Mouse (Mus musculus) forebrain, embryonic 15.5 days (tissue): ENCODE measurements around the gene Cdc37l1. TPM values are rescaled to one million over a fixed set of nuclear protein-coding genes. Genes with fewer than 3 reads are reported as not detected.
A peak's percentile ranks its signal among the peaks of the same experiment; 100 is the strongest.
"Not testable (repeated sequence)": the region's sequence is repeated elsewhere in the genome, so short reads cannot be mapped to it uniquely, and the experiment has no call there.

Source experiments
- ATAC-seq: fragments of 200-750 bp; cut with Nextera tagmentation; replicated peaks from 2 replicates; pipeline ENCODE4 v1.8.0; 2017; ENCODE audit warnings: mild to moderate bottlenecking, moderate TSS enrichment, moderate library complexity
- H3K27ac ChIP-seq: fragments of 300-500 bp; sonication (generic); replicated peaks from 2 replicates; pipeline ENCODE4 v1.5.1; 2015; ENCODE audit warnings: mild to moderate bottlenecking, inconsistent platforms
- H3K27me3 ChIP-seq: fragments of 300-500 bp; sonication (generic); 2 replicates; pipeline ENCODE4 v1.6.1; 2015; ENCODE audit warnings: inconsistent platforms
- H3K36me3 ChIP-seq: fragments of 300-500 bp; sonication (generic); 2 replicates; pipeline ENCODE4 v1.6.1; 2015; ENCODE audit warnings: mild to moderate bottlenecking, inconsistent platforms
- H3K4me1 ChIP-seq: fragments of 300-500 bp; sonication (generic); 2 replicates; pipeline ENCODE4 v1.6.1; 2015; ENCODE audit warnings: inconsistent platforms
- H3K4me2 ChIP-seq: fragments of 300-500 bp; sonication (generic); replicated peaks from 2 replicates; pipeline ENCODE4 v1.6.1; 2015; ENCODE audit warnings: mild to moderate bottlenecking, inconsistent platforms
- H3K4me3 ChIP-seq: fragments of 300-500 bp; sonication (generic); 2 replicates; pipeline ENCODE4 v1.5.1; 2015; ENCODE audit warnings: mild to moderate bottlenecking, inconsistent platforms
- H3K9ac ChIP-seq: fragments of 300-500 bp; sonication (generic); replicated peaks from 2 replicates; pipeline ENCODE4 v1.6.1; 2015; ENCODE audit warnings: mild to moderate bottlenecking, inconsistent platforms
- H3K9me3 ChIP-seq: fragments of 300-500 bp; sonication (generic); 2 replicates; pipeline ENCODE4 v1.6.1; 2016; ENCODE audit warnings: inconsistent platforms
- WGBS: fragments of 180-500 bp; shearing (Covaris S2); methylation state at CpG from one replicate; pipeline ENCODE4 v1.1.7; 2015; ENCODE audit warnings: mixed read lengths; 5-methylcytosine and 5-hydroxymethylcytosine counted together
- polyA plus RNA-seq: library from polyadenylated mRNA; unstranded; fragments of >200 nt; fragmentation: Nextera tagmentation; extraction: Ambion mirVana; gene quantifications from 2 replicates; pipeline ENCODE4 v1.2.1, GENCODE M21; 2015

Cdc37l1 gene
- polyA plus RNA-seq, 1 experiment from 2014 or later: 58.1 TPM

DNA sequence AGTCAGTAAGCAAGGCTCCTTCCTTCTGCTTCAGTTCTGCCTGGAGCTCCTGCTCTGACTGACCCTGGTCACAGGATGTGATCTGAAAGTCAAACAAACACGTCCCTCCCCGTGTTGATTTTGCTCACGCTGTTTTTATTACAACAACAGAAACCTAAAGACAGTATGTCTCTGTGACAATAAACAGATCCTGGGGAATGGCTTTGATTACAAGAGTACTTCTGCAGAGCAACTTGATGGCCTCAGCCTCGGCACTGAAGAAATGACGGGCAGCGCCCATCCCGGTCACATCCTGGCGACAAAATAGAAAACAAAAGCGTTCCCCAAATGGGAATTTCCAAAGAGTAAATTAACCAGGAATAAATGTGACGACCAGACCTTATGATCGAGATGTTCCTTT is 19.9 kb upstream of the Cdc37l1 start:
- Histone ChIP-seq H3K27ac (no peak overlapping the region), H3K4me2 (no peak overlapping the region), H3K27me3 (no peaks in the 10 kb centered on the region), H3K9me3 (no peaks in the 10 kb centered on the region), H3K4me3 (no peak overlapping the region), H3K9ac (no peak overlapping the region), H3K36me3 (no peaks in the 10 kb centered on the region), H3K4me1 (peaks cover 23% of the 10 kb centered on the region)
- 83% methylated on average over 11 of the region's 11 CpGs for WGBS
- no peak for ATAC-seq

DNA sequence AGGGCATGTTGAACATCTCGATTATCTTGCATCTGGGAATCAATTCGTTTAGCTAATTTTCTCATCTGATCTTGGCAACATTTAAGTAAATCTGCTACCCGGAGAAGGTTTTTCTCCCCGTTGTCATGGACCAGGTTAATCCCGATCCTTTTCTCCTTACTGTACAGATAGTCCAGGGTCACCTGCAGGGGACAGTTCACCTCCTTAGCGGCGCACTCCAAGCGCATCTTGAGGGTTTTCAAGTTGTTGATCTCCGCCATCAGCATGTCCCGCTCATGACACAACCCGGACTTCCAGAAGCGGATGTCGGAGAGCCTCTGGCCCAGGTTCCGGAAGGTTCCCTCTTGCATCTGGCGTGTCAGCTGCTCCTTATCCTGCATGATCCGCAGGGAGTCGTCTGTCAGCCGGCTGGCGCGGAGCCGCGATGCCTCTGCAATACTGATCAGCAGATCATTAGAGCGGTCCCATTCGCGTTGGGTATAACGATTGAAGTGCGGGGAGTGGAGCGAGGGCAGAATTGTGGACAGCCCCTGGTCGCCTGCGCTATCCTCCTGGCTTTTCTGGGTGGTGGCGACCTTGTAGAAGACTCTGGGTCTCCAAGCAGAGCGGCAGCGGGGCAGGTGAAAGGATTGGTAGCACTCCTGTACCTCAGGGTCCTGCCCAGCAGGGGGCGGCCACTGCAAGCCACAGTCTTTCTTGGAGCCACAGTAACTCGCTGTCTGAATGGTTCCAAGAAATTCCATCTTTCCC is 15.1 kb upstream of the Cdc37l1 start:
- Histone ChIP-seq H3K4me2 (peak overlapping the region; percentile 71), H3K36me3 (no peaks in the 10 kb centered on the region), H3K27ac (no peak overlapping the region), H3K27me3 (no peaks in the 10 kb centered on the region), H3K4me1 (peaks cover 4% of the 10 kb centered on the region), H3K4me3 (peak overlapping the region; percentile 41), H3K9me3 (no peaks in the 10 kb centered on the region), H3K9ac (peak overlapping the region; percentile 44)
- ATAC-seq: peak; percentile 90
- WGBS: 16% methylated on average over 35 of the region's 35 CpGs

DNA sequence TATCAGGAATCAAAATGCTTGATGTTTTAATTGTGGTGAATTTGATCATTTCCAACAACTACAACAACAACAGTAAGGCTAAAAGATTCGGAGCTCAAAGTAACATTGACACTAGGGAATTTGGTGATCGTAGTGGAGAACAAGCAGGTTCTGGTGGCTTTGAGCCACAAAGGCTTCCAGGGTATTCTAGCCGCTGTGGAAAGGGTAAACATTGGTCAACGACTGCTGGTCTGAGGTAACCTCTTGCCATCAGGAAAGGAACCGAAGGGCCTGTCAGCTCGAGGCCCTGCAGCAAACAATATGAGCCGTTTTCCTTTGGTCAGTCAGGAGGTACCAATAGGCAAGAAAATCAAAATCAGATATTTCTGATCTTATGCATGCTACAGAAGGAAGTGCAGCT is 7.5 kb upstream of the Cdc37l1 start:
- H3K4me3 ChIP-seq: no peak overlapping the region
- H3K9me3 ChIP-seq: no peaks in the 10 kb centered on the region
- H3K9ac ChIP-seq: no peak overlapping the region
- no peaks in the 10 kb centered on the region for H3K36me3 ChIP-seq
- H3K4me1 ChIP-seq: no peaks in the 10 kb centered on the region
- no peak overlapping the region for H3K4me2 ChIP-seq
- H3K27ac ChIP-seq: no peak overlapping the region
- no peak for ATAC-seq
- H3K27me3 ChIP-seq: no peaks in the 10 kb centered on the region
- WGBS: 84% methylated on average over 7 of the region's 7 CpGs

DNA sequence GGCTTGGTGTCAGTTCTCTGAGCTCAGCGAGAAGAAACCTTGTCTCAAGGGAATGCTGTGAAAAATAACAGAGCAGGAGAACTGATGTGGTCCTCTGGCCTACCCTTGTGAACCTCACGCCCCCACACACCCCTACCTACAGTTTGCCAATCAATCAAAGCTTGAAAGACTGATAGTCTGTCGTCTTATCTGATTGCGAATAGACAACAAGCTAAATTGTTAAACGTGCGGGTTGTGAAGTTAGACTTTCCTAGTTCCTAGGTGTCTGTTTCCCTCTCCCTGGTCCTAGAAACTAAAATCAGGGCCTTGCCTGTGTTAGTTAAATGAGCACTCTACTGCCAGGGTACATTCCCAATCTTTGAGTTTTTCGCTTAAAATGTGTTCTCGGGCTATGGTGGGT is 637 bp upstream of the Cdc37l1 start:
- Histone ChIP-seq H3K36me3 (0 out of 2 replicates have a peak, but pooled peaks cover 3% of the 10 kb centered on the region), H3K4me2 (peak overlapping the region; percentile 77), H3K4me3 (peak overlapping the region; percentile 95), H3K27ac (no peak overlapping the region), H3K27me3 (no peaks in the 10 kb centered on the region), H3K9me3 (no peaks in the 10 kb centered on the region), H3K4me1 (peaks cover 24% of the 10 kb centered on the region), H3K9ac (peak overlapping the region; percentile 88; the same call in 1 of the 2 replicates)
- no peak for ATAC-seq
- 79% methylated on average over 8 of the region's 8 CpGs for WGBS

DNA sequence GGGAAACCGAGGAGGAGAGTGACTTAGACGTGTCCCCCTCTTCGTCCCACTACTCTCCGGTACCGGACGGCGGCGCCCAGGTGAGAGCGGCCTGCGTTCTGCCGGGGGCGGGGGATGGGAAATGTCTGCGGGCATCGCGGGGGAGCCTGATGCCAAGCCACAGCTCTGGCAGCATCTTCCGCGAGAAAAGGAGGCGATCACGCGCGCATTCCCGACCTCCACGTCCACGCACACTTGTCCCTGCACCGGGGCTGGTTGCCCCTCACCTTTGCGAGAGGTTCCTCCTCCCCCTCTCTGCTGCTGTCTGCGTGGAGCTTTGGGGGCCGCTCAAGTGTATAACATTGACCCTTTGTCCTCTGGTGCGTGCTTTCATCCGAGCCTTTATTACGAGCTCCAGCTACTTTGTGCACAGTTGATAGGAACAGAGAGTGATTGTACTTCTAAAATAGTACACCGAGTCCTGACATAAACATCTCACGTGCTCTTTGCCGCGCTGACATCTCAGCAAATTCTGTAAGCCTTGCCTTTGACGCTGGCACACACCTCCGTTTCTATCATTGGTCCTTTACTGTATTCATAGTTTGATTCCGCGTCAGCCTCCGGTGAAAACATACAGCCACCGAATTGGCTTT is 554 bp downstream of the Cdc37l1 start:
- Histone ChIP-seq H3K4me2 (peak overlapping the region; percentile 77), H3K27ac (peak overlapping the region; percentile 86), H3K27me3 (no peaks in the 10 kb centered on the region), H3K4me1 (peaks cover 35% of the 10 kb centered on the region), H3K4me3 (peak overlapping the region; percentile 95), H3K36me3 (peaks cover 15% of the 10 kb centered on the region), H3K9ac (peak overlapping the region; percentile 88), H3K9me3 (no peaks in the 10 kb centered on the region)
- 1% methylated on average over 41 of the region's 41 CpGs for WGBS
- ATAC-seq: no peak

DNA sequence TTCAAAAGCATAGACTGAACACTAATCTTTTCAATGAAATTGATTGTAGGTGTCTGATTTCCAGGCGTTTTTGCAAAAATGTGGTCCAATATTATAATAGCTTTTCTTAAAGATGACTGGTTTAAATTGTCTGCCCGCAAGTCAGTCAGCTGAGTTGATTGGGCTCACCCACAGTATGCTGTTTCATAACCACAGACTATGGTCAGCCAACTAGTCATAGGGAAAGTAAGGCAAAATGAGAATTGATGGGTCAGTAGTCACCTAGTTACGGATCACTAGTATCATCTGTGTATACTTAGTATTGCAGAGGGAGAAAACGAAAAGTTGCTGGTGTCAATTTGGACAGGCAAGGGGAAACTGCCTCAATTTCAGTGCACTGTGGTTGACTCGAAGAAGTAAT is 1.2 kb downstream of the Cdc37l1 start:
- Histone ChIP-seq H3K4me1 (peaks cover 35% of the 10 kb centered on the region), H3K27me3 (no peaks in the 10 kb centered on the region), H3K9me3 (no peaks in the 10 kb centered on the region), H3K27ac (0 out of 2 replicates have a peak overlapping the region, but pooled peaks have one; percentile 86), H3K9ac (peak overlapping the region; percentile 88), H3K4me2 (peak overlapping the region; percentile 77), H3K36me3 (peaks cover 17% of the 10 kb centered on the region), H3K4me3 (peak overlapping the region; percentile 95)
- no peak for ATAC-seq
- 71% methylated on average over 5 of the region's 5 CpGs for WGBS

DNA sequence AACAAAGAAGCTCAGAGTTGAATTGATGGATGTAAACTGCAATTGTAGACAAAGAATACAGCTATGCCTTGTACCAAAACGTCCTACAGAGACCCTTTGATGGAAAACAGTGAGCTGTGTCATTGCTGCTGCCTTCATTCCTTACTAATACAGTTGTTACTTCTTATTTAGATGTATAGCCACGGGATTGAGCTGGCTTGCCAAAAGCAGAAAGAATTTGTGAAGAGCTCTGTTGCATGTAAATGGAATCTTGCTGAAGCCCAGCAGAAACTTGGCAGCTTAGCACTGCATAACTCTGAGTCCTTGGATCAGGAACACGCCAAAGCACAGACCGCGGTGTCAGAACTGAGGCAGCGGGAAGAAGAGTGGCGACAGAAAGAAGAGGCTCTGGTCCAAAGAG is 4.7 kb downstream of the Cdc37l1 start:
- Histone ChIP-seq H3K27ac (peak overlapping the region; percentile 68), H3K9ac (no peak overlapping the region), H3K27me3 (no peaks in the 10 kb centered on the region), H3K9me3 (no peaks in the 10 kb centered on the region), H3K36me3 (peaks cover 24% of the 10 kb centered on the region), H3K4me1 (peaks cover 31% of the 10 kb centered on the region), H3K4me3 (no peak overlapping the region), H3K4me2 (no peak overlapping the region)
- 42% methylated on average over 7 of the region's 7 CpGs for WGBS
- no peak for ATAC-seq

DNA sequence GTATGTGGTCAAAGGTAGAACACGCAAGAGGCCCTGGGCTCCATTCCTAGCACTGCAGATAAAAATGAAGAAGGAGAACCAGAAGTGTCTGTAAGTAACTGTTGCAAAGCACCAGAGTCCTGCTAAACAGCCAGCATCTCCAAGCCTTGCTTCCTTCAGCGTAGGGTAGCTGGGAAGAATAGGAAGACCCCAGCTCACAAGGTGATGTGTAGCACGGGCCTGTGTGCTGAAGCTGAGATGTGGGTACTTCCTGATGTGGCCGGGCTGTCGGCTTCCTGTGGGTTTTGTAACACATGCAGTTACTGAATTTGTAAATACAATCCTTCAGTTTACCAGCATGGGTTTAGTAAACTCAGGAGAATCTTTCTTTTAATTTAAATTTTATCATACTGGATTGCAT is 5.2 kb downstream of the Cdc37l1 start:
- no peak overlapping the region for H3K4me3 ChIP-seq
- WGBS: 95% methylated on average over 5 of the region's 5 CpGs
- no peak overlapping the region for H3K4me2 ChIP-seq
- no peaks in the 10 kb centered on the region for H3K9me3 ChIP-seq
- H3K4me1 ChIP-seq: peaks cover 30% of the 10 kb centered on the region
- H3K27me3 ChIP-seq: no peaks in the 10 kb centered on the region
- no peak overlapping the region for H3K9ac ChIP-seq
- peaks cover 29% of the 10 kb centered on the region for H3K36me3 ChIP-seq
- no peak for ATAC-seq
- H3K27ac ChIP-seq: peak overlapping the region; percentile 68

DNA sequence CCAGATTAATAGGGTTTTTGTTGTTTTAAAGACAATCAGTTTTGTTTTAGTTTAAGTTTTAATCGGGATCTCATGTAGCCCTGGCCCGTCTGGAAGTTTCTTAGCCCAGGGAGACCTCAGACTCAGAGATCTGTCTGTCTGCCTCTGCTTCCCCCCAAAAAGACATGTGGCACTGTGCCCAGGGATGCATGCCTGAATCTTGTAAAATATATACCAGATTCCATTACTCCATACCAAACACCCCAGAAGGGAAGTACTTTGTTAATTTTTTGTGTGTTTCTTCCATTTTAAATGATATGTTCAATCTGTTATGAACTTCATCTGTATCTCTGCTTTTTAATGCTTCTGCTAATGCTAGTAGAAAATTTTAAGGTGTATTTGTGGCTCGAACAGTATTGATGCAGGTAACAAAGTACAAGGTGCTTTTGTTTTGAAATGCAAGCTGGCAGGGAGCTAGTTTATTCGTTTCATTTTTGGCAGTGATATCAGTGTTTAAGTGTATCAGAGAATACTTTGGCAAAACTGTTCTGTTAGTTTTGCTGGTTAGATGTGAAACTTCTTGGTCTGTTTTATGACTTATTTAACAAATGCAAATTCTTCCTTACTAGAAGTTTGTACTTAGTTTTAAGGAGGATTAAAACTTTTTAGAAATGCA is 8.0 kb downstream of the Cdc37l1 start:
- 86% methylated on average over 4 of the region's 4 CpGs for WGBS
- ATAC-seq: no peak
- H3K27me3 ChIP-seq: no peaks in the 10 kb centered on the region
- H3K4me1 ChIP-seq: peaks cover 21% of the 10 kb centered on the region
- no peak overlapping the region for H3K4me3 ChIP-seq
- H3K9me3 ChIP-seq: no peaks in the 10 kb centered on the region
- H3K9ac ChIP-seq: no peak overlapping the region
- no peak overlapping the region for H3K4me2 ChIP-seq
- H3K27ac ChIP-seq: no peak overlapping the region
- H3K36me3 ChIP-seq: peaks cover 48% of the 10 kb centered on the region

DNA sequence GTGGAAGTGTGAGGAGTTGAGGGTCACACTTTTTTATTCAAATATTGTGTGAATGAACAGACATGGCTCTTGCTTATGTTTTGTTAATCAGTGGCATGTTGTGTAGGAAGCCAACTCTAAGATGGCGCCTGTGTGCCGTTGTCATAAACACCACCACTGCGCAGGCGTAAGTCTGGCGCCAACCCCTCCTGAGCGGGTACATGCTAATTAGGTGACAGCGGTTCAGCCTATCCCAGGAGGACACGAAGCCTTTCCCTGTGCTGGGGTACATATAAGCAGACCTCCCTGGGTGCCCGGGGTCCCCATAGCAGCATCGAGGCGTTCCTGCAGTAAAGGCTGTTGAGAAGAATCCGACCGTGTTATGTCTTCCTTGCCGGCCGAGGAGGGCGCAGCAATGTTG is 10.2 kb downstream of the Cdc37l1 start:
- not testable (repeated sequence) for H3K9ac ChIP-seq, H3K4me2 ChIP-seq, H3K27me3 ChIP-seq, H3K9me3 ChIP-seq, H3K27ac ChIP-seq, H3K4me3 ChIP-seq, H3K4me1 ChIP-seq, ATAC-seq
- 97% methylated on average over 16 of the region's 16 CpGs for WGBS
- H3K36me3 ChIP-seq: peaks cover 39% of the 10 kb centered on the region

DNA sequence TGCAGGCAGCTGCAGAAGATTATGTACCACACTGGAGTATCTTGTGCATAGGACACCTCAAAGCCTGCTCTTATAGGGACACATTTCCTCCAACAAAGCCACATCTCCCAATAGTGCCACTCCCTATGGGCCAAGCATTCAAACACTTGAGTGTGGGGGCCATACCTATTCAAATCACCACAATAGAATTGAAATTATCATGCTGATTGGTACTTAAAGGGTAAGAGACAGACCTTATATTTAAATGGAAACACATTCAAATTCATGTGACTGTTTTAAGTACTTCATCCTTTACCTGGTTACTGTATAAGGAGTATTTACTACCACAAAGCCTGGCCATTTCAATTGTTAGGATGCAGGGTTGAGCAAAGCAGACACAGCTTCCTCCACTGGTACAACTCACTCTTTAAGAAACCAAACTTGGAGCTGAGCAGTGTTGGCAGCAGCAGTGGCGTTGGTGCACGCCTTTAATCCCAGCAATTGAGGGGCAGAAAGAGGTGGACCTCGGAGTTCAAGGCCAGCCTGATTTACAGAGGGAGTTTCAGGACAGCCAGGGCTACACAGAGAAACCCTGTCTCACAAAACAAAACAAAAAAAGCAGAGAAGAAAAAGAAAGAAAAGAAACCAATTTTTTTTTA is 18.0 kb downstream of the Cdc37l1 start:
- no peak overlapping the region for H3K27ac ChIP-seq
- no peaks in the 10 kb centered on the region for H3K4me1 ChIP-seq
- no peak overlapping the region for H3K9ac ChIP-seq
- H3K4me3 ChIP-seq: no peak overlapping the region
- no peaks in the 10 kb centered on the region for H3K27me3 ChIP-seq
- H3K4me2 ChIP-seq: no peak overlapping the region
- ATAC-seq: no peak
- H3K9me3 ChIP-seq: no peaks in the 10 kb centered on the region
- 83% methylated on average over 3 of the region's 3 CpGs for WGBS
- peaks cover 41% of the 10 kb centered on the region for H3K36me3 ChIP-seq

DNA sequence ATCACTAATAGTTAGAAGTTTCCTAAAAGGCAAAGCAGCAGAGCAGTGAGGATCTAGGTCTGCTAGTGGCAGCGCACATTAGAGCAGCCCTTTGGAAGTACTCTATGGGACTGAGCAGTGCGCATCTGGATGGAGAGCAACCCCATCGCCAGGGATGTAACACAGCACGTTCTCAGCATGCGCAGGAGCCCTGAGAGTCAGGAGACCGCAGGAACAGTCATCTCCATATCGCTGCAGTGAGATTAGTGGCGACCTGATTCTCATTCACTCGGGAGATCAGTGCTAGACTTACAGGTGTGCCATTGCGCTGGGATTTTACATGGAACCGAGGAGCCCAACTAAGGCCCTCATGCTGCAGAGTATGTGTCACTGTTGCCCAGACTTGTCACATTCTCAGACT is 18.9 kb downstream of the Cdc37l1 start:
- no peak overlapping the region for H3K27ac ChIP-seq
- H3K4me1 ChIP-seq: no peaks in the 10 kb centered on the region
- no peak overlapping the region for H3K4me2 ChIP-seq
- WGBS: 95% methylated on average over 11 of the region's 11 CpGs
- no peak for ATAC-seq
- no peak overlapping the region for H3K4me3 ChIP-seq
- no peak overlapping the region for H3K9ac ChIP-seq
- no peaks in the 10 kb centered on the region for H3K9me3 ChIP-seq
- H3K27me3 ChIP-seq: no peaks in the 10 kb centered on the region
- H3K36me3 ChIP-seq: peaks cover 46% of the 10 kb centered on the region
